Mouse (Mus musculus) adrenal gland, postnatal 10 days (tissue): Measurements from ENCODE around the gene Abl2. TPM values are rescaled to one million over a fixed set of nuclear protein-coding genes. Genes with fewer than 3 reads are reported as not detected.
"Not testable (repeated sequence)": the region's sequence is repeated elsewhere in the genome, so short reads cannot be mapped to it uniquely, and the experiment has no call there.

Source experiments
- DNase-seq: peaks from one replicate; pipeline ENCODE4 v3.0.0; 2021; ENCODE audit warnings: mixed read lengths
- total RNA-seq, 2 experiments: library from RNA; stranded (reverse); gene quantifications; 2 replicates each; pipeline ENCODE4 v1.2.3; 2021

Abl2 gene
- total RNA-seq, 2 experiments from 2014 or later, result 18.9 to 19.9 TPM

DNA sequence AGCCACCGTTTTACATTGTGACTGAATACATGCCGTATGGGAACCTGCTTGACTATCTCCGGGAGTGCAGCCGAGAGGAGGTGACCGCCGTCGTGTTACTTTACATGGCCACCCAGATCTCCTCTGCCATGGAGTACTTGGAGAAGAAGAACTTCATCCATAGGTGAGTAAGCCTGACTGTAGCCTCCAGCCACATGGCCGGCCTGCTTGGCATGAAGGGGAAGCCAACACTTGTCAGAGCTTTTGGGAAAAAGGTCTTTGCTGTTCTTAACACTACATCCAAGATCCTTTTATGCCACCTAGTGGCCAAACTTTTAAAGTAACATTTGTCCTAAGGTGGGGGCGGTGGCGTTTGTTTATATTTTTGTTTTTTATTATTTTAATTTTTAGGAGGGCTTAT is 74.5 kb downstream of the Abl2 start:
- DNase-seq, result peak; percentile 26

DNA sequence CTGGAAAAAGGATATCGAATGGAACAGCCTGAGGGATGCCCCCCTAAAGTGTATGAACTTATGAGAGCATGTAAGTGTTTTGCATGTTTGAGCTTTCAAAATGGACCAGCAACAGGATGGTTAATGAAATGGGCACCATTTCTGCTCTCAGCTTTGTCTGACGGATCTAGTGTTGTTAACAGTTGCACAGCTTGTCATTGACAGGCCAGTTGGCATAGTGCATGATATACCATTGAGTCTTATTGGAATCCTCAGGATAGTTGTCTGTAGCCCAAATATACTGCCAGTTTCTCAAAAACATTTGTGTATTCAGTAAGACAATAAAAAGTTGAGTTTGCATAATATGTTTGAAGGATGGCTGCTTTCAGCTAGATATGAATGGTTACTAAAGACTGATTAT is 76.6 kb downstream of the Abl2 start:
- no peak for DNase-seq

DNA sequence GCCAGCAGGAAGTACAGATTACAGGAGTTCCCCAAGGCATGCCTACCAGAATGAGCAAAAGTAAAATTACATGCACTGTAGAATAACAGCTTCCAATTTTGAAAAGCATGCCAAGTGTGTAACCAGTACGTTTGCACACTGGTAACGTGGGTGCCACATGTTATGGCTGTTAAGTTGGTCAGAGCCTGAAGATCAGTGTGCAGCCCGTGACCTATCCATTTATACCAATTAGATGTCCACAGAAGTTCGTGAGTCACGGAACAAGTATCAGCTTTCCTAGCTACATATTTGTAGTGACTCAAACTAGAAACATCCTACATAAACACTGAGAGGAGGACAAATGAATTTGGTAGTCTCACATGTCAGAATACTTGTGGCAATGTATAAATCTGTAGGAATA is 80.9 kb downstream of the Abl2 start:
- no peak for DNase-seq

DNA sequence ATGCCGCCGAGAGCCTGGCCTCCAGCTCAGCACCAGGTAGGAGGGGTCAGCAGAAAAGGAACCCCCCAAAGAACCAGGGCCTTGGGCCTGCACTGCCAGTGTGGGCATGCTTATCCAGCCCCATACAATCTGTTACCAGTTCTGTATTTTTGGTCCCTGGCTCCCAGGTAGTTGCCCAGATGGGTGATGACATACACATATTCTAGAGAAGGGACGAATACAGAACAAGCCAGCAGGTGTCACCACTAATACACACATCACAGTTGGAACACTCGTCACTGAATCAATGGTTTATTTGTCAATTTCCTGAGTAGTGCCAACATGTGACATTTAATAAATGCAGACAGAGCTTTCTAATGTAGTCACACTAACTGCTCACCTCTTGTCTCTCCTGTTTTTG is 82.0 kb downstream of the Abl2 start:
- DNase-seq, result no peak

DNA sequence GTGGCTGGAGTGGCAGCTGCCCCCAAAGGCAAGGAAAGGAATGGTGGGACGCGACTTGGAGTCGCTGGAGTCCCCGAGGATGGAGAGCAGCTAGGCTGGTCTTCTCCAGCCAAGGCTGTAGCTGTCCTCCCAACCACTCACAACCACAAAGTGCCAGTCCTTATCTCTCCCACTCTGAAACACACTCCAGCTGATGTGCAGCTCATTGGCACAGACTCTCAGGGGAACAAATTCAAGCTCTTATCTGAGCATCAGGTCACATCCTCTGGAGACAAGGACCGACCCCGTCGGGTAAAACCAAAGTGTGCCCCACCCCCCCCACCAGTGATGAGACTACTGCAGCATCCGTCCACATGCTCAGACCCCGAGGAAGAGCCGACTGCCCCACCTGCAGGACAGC is 83.2 kb downstream of the Abl2 start:
- DNase-seq, result no peak

DNA sequence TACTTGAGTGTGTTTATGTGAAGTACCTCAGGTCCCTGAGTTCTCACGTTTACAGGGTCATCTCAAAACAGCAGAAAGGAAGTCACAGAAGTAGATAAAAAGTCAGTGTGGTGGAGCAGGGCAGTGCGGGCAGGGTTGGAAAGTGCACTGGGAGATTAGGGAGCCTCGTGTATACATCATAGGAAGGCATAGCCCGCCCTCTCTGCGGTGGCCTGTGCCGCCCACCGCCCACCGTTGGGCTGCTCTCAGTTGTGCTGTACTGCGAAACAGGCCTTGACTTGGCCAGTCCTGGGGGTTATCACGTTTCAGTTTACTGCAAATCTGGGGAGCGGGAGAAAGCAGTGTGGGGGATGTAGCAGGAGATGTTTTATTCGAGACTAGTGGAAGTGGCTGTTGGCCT is 84.2 kb downstream of the Abl2 start:
- DNase-seq, result no peak

DNA sequence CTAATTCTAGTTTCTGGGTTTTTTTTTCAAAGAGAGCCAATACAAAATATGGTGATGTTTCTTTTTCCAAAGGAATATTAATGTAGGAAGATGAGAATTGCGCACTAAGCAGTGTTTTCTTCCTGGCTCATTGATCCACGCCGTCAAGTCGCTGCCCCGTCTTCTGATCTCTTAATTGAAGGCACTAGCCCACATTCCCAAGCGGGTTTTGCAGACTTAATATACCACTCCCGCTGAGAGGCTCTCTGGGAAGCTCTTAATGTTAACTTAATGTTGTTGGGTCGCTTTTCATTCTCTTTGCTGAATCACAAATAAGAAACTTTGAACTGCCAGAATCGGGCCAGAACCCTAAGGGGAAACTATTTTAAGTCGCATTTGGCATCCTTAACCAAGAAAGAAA is 85.5 kb downstream of the Abl2 start:
- no peak for DNase-seq

DNA sequence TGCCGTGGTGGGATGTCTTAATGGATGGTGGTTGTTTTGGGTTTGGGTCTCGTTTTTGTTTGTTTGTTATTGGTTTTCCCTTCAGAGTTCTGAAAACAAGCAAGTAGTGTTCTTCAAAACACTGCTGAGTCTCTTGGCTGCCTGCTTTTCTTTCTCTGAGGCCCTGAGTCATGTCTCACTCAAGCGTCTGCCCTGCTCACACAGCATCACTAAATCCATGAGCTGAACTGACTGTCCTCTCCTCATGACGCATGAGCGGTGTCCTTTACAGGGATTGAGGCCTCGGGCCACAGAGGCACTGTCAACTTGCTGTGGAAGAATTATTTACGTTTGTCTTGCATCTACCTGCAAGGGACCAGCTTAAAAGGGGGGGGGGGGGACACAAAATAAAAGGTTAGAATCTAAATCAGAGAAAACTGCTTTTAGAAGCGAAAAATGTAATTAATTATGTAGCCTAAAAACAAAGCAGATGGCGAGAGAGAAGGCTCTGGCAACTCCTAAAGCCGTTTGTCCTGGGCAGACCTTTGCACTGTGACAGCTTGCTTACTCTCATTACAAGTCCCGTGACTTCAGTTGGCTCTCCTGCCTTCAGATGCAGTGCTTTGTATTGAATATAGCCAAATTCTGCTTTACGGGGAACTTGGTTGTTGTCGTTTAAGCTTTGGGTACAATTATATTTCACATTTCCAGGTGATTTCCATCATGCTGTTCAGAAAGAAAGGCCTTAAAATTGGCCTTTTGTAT is 86.4 kb downstream of the Abl2 start:
- DNase-seq, result no peak

DNA sequence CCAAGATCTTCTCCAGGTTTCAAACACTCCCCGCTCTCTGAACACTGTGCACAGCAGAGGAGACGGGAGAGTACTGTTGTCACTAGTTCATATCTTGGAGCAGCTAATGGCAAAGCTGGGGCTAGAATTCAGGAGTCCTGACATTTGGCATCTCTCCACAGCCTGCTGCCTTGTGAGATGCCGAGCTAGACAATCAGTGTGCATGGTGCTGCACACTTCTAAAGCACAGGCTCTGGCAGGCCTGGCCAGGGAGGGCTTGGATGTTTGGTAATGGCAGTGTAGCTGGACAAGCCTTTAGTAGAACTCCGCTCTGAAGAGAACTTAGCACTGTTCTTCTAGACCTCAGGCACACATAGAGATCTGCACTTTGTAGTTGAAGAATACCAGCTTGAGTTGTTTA is 87.4 kb downstream of the Abl2 start:
- DNase-seq, result no peak

DNA sequence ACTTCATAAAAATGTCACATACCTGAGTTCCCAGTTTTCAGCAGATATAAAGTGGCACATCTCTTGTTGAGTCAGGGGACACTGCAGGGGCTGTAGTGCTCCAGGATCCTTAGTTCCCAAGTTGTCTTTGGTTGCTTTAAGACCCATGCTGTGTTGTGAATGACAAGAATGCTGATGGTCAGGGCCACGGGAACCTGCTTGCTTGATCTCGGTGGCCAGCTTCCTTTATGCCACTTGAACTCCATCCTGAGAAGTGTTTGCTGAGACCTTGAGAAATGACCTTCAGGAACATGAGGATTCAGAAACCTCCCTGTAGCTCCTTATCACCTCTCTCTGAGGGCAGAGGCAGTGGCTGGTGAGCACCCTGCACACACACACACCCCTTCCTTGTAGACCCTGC is 90.1 kb downstream of the Abl2 start:
- DNase-seq, result no peak

DNA sequence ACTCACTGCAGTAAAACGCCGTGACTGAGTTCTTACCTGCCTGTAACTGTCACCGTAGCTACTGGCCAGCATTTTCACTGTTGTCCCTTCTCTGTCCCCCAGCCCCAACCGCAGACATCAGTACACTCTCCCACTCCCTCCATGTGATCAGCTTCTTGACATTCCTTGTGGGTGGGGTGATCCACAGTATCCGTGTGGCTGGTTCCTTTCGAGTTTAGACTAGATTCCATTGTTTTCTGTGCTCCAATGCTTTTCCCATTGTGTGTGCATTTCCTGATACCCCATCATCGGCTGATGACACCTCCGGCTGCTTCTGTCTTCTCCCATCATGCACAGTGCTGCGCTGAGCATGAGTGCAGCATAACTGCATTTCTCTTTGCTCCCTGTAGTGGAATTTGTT is 92.0 kb downstream of the Abl2 start:
- DNase-seq, result no peak

DNA sequence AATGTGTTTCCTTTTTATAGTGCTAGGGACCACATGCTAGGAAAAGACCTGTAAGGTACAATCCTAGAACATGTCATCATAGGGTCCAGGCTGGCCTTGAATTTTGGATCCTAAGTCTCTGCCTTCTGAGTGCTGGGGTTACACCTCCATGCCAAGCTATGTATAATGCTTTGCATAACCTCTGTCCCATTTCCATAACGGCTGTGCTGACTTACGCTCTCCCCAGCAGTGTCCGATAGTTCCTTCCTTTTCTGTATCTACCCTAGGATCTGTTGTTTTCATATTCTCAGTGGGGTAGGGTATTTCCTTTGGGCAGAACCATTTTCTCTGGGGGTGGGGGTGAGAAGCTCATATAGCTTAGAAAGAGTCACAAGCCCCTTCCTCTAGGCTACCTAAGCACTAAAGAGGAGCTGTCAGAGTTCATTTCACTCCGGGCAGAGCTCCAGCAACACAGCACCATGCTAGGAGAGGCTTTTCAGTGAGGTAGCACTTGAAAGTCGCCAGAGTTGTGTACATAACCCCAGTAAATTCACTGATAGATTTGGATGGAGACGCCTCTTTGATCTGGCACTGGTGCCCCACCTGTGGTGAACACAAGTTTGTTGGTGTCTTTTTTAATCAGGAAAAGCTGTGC is 93.7 kb downstream of the Abl2 start:
- DNase-seq, result no peak

DNA sequence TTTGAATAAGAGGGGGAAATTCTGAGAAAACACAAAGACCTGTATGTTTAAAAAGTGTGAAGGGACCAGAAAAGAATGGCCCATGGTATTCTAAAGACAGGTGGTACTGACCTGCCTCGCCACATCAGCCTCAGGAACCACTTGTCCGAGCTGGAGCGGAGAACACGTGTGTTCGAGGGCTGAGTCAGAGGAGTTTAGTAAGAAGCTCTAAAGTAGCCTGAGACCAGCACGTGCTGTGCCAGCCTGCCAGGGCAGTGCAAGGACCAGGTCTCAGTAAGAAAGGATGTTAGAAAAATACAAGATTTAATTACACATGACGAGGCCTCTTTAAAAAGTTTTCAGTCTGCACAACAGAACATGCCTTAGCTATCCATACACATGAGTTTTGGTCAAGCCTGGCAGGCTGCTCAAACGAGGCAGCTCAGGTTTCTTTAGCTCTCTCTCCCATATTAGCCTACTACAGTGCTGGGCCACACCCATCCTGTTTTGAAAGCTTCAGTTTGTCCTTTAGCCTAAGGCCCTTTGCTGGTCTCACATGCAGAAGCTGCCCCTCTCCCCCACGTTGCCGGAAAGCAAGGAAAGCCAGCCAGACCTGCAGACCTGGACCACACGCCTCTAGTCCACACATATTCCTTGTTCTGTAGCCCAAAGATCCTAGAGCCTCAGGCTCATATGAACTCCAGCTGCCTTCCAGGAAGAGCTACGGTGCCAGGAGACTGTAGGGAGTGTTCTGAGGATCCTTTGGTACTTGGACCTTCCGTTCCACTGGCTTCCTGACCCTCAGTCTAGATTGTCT is 96.3 kb downstream of the Abl2 start:
- no peak for DNase-seq

DNA sequence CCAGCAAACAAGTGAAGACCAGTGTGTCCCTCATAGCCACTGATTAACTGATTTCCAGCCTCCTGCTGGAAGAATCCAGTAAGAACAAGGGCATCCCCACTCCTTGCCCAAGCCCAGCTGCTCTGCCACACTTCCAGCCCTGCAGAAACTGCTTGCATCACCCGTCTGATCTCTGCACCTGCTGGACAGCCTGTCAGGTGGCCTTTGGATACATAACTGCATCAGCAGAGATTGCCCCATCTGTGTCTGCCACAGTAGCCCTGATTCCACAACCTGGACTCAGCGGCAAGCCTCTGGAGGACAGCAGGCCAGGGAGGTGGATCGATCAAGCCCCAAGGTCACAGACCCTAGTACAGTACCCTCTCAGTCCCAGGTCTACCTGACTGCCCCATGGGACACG is 98.9 kb downstream of the Abl2 start:
- no peak for DNase-seq

DNA sequence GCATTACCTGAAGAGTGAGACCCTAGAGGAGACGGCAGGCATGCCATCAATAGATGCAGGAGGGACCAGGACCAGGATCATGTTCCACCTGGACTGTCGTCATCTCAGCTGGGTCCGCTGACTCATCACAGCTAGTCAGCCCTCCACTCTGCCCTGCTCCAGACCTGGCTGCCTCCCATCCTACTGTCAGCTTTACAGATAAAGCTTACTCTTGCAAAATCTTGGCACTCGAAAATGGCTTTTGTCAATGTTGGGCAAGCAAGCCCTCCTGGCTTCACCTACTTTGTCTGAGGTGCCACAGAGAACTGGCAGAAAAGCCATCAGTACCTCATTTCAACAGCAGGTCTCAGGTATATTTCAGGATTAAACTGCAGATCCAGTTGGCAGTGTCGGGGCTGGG is 100.1 kb downstream of the Abl2 start:
- DNase-seq, result peak; percentile 53

DNA sequence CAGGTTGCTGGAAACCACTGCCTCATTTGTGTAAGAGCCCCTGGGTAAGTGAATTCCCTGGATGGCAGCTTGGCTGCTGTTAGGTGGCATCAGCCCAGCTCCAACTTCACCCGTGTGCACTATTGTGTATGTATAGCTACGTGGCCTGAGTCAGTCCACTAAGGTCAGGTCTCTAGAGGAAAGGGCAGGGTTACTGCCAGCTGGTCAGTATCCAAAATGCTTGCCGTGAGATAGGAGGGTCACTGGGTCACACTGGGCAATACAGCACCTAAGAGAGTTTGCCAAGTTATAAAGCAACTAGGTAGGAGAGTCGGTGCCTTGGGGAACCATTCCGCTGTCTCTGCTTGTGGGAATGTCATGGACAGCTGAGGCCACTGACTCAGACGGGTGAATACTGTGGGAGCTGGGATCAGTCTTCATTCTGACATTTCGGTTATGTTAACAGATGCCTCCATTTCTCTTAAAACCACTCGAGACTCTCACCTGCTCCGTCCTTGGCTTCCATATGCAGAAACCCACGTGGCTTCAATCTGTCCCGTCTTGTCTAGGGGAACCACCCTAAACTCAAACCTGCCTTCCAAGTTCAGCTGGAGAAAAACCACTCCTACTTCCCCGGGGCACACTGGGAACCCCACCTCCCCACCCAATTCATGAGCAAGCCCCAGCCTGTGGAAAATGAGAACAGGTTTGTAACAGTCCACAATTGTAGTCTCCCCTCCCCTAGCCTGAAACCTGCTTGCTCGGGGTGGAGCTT is 101.5 kb downstream of the Abl2 start:
- peak; percentile 79 for DNase-seq

DNA sequence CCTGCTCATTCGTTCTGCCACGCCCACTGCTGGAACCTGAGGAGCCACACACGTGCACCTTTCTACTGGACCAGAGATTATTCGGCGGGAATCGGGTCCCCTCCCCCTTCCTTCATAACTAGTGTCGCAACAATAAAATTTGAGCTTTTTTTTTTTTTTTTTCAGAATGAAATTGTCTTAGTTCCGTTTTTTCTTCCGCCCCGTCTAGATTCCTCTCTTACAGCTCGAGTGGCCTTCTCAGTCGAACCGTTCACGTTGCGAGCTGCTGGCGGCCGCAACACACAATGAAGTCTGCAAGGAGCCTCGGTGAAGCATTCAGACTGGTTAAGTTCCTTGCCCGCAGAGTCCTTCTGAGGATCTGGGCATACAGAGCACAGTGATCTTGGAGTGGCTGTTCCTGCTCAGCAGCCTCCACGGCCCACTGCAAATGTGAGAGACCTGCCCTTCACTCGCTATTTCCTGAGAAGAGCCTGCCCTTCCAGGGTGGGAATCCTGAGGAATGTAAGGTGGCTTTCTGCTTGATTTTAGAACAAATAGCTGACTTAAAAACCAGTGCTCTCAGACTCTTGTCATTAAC is 102.2 kb downstream of the Abl2 start:
- not testable (repeated sequence) for DNase-seq

DNA sequence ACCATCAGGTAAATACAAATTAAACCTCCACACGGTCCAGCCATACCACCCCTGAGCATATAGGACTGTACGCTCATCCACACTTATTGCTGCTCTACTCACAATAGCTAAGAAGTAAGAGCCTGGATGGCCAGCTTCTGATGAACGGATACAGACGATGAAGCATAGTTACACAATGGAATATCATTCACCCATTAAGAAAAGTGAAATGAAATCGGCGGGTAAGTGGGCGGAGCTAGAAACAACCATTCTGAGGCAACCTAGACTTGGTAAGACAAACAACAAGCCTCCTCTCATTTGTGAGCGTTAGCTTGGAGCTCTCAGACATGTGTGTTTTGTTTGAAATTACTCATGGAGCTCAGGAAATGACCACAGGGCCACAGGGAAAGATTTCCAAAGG is 107.2 kb downstream of the Abl2 start:
- DNase-seq, result no peak

DNA sequence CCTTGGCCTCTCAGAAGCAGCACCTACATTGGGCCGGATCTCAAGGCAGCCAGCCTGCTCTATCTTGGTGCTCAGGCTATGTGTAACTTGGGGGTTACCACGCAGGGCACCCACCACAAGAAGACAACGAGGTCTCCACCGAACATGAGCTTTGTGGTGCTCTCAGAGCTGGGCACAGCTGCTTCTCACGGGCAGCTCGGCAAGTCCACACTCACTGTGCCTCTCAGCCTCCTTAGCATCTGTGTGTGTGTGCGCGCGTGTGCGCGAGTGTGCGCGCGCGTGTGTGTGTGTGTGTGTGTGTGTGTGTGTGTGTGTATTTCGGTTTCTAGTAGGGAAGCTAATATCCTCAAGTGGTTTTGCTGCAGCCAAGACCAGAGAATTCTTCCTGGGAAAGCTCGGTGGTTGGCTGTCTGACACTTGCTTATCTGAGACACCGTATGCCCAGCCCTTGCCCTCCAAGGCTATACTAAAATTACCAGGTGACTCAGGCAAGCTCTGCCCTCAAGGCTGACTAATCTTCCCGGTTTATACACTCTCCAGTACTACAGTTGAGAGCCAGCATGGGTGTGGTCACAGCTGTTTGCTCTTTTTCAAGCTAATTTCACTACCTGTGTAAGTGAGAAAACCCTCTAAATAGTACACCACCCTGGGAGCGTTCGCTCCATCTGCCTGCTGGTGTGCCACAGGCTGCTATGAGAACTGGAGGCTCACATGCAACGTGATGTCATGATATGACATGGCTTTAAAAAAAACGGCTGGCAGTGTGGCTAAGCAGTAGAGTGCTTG is 108.7 kb downstream of the Abl2 start:
- peak; percentile 41 for DNase-seq

DNA sequence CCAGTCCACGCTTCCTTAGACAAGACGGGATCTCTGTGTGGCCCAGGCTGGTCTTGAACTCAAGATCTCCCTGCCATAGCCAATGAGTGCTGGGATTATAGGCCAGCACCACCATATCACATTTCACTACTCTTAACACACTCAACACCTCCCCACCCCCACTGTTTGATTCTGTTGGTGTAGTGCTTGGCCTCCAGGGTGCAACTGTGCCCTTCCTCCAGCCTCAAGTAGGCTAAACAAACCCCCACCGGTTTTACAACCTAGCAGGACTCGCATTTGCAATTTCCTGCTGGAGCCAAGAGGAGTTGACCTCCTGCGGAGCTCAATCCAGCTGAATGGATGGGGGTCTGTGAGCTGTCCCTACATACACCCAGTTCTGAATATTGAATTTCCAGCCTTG is 110.0 kb downstream of the Abl2 start:
- no peak for DNase-seq

DNA sequence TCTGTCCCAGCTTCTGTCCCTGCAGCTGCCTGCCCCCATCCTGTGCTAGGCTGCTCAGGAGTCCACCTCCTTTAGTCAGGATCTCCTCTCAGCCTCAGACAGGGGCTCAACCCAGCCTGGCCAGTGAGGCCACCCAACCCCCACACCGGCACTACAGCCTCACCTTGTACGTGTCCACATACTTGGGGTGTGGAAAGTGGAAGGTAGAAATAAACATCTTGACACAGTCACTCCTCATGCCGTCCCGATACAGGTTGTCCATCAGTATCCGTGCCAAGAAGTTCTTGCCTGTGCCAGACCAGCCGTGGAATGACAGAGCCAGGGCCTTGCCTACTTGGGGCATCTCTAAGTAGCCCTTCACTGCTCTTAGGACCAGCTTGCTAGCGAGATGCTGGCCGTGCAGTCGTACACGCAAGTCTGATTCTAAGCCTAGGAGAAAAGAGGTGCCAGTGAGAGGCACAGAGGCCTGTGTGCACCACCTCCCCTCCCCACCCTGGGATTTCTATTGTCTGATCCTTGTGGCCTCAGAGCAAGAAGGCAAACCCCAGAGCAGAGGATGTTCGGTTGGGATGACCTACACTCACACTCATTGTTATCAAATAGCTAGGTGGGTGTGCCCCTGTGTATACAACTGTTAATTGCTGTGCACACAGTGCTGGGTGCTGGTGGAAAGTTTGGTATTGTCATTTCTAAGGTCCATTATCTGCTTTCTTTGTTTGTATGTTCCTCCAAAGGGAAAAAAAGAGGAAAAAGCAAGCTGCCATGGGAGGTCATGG is 110.8 kb downstream of the Abl2 start:
- DNase-seq, result no peak
